Mouse (Mus musculus) liver, embryonic 11.5 days (tissue): ENCODE measurements at regions not wholly inside any gene's neighbourhood (a gene's known extent, or its start where the extent isn't known, plus 50 kb on each side); places are given as distances from the start of the nearest gene placed in this dataset.

Experiments used
- ATAC-seq: fragments of 200-750 bp; cut with Nextera tagmentation; replicated peaks from 2 replicates; pipeline ENCODE4 v1.8.0; 2017; ENCODE audit warnings: moderate number of reproducible peaks, mild to moderate bottlenecking, moderate TSS enrichment, moderate library complexity; ENCODE audit not compliant: low FRiP score
- DNase-seq: peaks from one replicate; pipeline ENCODE4 v3.0.0-alpha.2; 2017; ENCODE audit warnings: low spot score
- H3K27ac ChIP-seq: fragments of 300-500 bp; sonication (generic); 2 replicates; pipeline ENCODE4 v1.5.1; 2014; ENCODE audit warnings: mild to moderate bottlenecking, low read depth, low read length, control low read depth
- H3K27me3 ChIP-seq: fragments of 300-500 bp; sonication (generic); replicated peaks from 2 replicates; pipeline ENCODE4 v1.6.1; 2014; ENCODE audit warnings: low read length, mixed read lengths; ENCODE audit not compliant: control insufficient read depth, insufficient read depth
- H3K36me3 ChIP-seq: fragments of 300-500 bp; sonication (generic); 2 replicates; pipeline ENCODE4 v1.6.1; 2014; ENCODE audit warnings: mild to moderate bottlenecking, low read length, moderate library complexity, mixed read lengths; ENCODE audit not compliant: control insufficient read depth, insufficient read depth
- H3K4me1 ChIP-seq: fragments of 300-500 bp; sonication (generic); replicated peaks from 2 replicates; pipeline ENCODE4 v1.6.1; 2014; ENCODE audit warnings: low read length, mixed read lengths; ENCODE audit not compliant: control insufficient read depth, insufficient read depth
- H3K4me2 ChIP-seq: fragments of 300-500 bp; sonication (generic); 2 replicates; pipeline ENCODE4 v1.6.1; 2014; ENCODE audit warnings: mild to moderate bottlenecking, control low read depth, moderate library complexity
- H3K4me3 ChIP-seq: fragments of 300-500 bp; sonication (generic); 2 replicates; pipeline ENCODE4 v1.5.1; 2014; ENCODE audit warnings: low read depth, low read length, control low read depth
- H3K9ac ChIP-seq: fragments of 300-500 bp; sonication (generic); 2 replicates; pipeline ENCODE4 v1.6.1; 2014; ENCODE audit warnings: low read depth, low read length, control low read depth
- H3K9me3 ChIP-seq: fragments of 300-500 bp; sonication (generic); 2 replicates; pipeline ENCODE4 v1.6.1; 2016; ENCODE audit warnings: low read length, inconsistent platforms, mixed read lengths; ENCODE audit not compliant: control insufficient read depth
- WGBS: fragments of 180-500 bp; shearing (Covaris S2); extraction: QIAGEN DNeasy Blood & Tissue Kit; methylation state at CpG from one replicate; pipeline ENCODE4 v1.1.7; 2014; 5-methylcytosine and 5-hydroxymethylcytosine counted together

DNA sequence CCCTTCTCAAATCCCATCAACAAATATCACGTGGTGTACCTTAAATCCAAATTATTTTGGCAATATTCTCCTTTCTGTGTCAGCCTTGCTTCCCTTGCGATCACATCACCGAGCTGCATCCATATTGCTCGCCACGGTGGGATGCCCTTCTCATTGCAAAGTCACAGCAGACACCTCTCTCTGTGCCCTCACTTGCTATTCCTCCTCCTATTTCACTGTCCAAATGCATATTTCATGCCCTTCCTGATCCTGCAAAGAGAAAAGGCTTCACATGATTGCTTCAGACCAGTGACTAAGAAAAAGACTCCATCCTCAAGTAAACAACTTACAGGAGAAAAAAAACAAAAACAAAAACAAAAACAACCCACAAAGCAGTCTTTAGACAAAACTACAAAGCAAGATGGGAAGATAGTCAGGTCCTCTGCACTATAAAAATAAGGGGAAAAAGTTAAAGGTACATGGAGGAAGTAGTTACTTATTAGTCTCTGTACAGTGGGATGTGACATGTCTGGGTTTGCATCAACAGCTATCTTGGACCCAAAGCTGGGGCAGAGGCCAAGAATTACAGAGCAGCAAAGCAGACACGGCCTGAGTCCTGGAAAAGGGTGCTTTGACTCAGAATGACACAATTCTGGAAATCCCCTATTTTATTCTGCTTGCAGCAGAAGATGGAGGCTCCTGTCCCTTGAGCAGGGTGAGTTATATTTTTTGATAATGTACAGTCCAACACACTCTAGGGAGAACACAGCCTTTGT lies 349.3 kb downstream of the Zfp619 start:
- Histone ChIP-seq H3K9ac (no peak overlapping the region), H3K36me3 (no peaks in the 10 kb centered on the region), H3K9me3 (no peaks in the 10 kb centered on the region), H3K4me1 (no peaks in the 10 kb centered on the region), H3K4me3 (no peak overlapping the region), H3K4me2 (no peak overlapping the region), H3K27me3 (no peaks in the 10 kb centered on the region), H3K27ac (no peak overlapping the region)
- ATAC-seq (no peak), DNase-seq (no peak)
- WGBS = 71% methylated on average over 6 of the region's 6 CpGs

DNA sequence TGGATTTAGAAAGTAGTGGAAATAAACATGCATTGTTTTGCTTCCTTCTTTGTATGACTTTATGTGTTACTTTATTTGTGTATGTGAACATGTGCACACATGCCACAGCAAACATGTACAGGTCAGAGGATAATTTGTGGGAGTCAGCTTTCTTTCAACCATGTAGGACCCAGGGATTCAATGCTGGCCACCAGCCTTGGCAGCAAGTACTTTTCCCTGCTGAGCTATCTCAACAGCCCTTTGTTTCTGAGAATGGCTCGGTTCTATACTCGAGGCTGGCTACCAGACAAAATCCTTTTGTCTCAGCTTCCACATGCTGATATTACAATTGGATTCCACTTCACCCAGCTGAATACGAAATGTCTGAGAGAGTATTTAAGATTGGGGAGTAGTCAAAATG lies 349.9 kb downstream of the Zfp619 start:
- no peak overlapping the region for H3K4me2 ChIP-seq
- H3K36me3 ChIP-seq = no peaks in the 10 kb centered on the region
- DNase-seq (no peak), ATAC-seq (no peak)
- WGBS = 73% methylated on average over 3 of the region's 3 CpGs
- H3K9me3 ChIP-seq = no peaks in the 10 kb centered on the region
- no peak overlapping the region for H3K9ac ChIP-seq
- no peaks in the 10 kb centered on the region for H3K27me3 ChIP-seq
- H3K27ac ChIP-seq = no peak overlapping the region
- no peak overlapping the region for H3K4me3 ChIP-seq
- H3K4me1 ChIP-seq = no peaks in the 10 kb centered on the region

DNA sequence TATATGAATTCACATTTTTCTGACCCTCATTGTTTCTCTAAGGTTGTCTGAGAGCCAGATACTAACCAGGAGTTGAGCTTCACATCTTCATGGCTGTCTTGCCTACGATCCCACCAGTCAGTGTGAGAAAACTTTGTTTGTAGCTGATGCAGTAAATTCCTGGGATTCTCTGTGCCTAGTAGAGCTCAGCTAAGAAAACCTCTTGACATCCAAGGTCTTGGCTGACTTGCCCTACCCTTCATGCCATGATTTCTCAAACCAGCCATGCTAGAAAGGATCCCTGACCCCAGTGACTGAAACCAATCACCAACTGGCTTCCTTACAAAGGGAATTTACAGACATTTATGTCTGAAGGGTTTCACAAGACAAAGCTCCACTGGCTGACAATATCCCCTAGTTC lies 364.5 kb downstream of the Zfp619 start:
- H3K9me3 ChIP-seq = no peaks in the 10 kb centered on the region
- no peaks in the 10 kb centered on the region for H3K36me3 ChIP-seq
- H3K27ac ChIP-seq = no peak overlapping the region
- no peak overlapping the region for H3K4me3 ChIP-seq
- H3K4me1 ChIP-seq = no peaks in the 10 kb centered on the region
- WGBS = 65% methylated on average over 1 of the region's 1 CpGs
- H3K4me2 ChIP-seq = no peak overlapping the region
- DNase-seq = no peak
- H3K9ac ChIP-seq = no peak overlapping the region
- ATAC-seq = no peak
- no peaks in the 10 kb centered on the region for H3K27me3 ChIP-seq

DNA sequence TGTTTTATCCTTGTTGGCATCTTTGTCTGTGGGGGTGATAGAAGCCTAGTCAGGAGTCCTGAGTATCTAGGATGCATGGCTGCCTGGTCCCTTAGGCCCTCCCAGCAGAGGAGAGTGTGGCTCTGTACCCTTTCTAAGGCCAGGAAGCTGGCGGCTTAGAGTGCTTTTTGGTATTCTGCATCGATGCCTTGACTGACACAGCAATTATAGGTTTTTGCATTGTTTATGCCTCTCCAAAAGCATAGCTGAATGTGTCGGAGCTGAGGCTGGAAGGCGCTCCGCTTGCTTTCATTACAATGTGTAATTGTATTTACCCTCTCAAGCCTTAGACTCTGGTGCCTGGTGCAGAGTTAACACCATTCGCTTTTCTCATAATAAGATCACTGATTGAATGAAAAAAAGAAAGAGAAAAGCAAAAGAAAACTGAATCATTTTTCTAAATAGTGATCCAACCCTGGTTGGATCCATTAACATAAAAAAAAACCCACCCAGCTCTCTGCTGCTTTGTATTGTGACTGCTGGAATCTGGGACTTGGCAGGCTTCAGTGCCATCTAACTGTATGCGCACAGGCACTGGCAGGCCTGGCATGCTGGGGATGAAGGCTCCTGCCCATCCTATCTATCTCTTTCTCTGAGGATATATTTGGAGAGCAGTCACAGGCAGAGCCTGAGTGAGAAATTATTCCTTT lies 376.8 kb downstream of the Zfp619 start:
- no peaks in the 10 kb centered on the region for H3K9me3 ChIP-seq
- DNase-seq (no peak), ATAC-seq (no peak)
- WGBS = 89% methylated on average over 7 of the region's 7 CpGs
- no peaks in the 10 kb centered on the region for H3K27me3 ChIP-seq
- no peaks in the 10 kb centered on the region for H3K36me3 ChIP-seq
- no peak overlapping the region for H3K4me2 ChIP-seq
- H3K27ac ChIP-seq = no peak overlapping the region
- H3K9ac ChIP-seq = no peak overlapping the region
- H3K4me3 ChIP-seq = no peak overlapping the region
- no peaks in the 10 kb centered on the region for H3K4me1 ChIP-seq

DNA sequence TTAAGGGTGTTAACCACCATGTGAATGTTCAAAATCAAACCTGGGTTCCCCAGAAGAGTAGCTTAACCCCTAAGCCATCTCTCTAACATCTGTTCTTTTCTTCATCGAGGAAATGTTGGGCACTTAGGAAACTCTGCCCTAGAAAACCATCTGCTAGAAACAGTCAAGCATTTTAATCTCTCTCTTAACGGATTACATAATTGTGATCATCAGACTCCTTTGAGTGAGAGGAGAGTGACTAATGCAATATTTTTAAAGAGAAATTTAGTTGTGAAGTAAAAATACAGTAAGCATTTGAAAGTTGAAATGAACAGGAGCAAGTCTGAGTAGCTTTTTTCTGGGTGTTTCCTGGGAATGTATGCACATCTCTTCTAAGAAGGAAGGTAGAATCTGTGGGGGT lies 379.4 kb downstream of the Zfp619 start:
- no peak overlapping the region for H3K4me3 ChIP-seq
- H3K27me3 ChIP-seq = no peaks in the 10 kb centered on the region
- H3K36me3 ChIP-seq = no peaks in the 10 kb centered on the region
- no peak overlapping the region for H3K9ac ChIP-seq
- no peaks in the 10 kb centered on the region for H3K9me3 ChIP-seq
- H3K4me1 ChIP-seq = no peaks in the 10 kb centered on the region
- 68% methylated on average over 2 of the region's 2 CpGs for WGBS
- DNase-seq = no peak
- ATAC-seq = no peak
- no peak overlapping the region for H3K27ac ChIP-seq
- H3K4me2 ChIP-seq = no peak overlapping the region

DNA sequence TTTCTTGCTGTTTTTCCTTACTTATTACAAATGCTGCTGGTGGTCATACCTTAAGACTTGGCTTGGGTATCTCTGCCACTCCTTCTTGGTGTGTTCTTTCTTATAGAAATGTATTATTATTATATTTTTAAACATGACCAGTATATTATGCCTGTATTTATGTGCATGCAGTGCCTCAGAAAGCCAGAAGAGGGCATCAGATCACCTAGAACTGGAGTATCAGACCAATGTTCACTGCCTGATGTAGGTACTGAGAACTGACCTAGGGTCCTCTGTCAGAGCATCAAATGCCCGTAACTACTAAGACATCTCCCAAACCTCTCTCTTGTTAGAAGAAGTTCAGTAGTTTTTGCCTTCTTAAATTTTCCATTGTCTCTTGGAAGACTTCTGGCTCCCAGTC lies 380.7 kb downstream of the Zfp619 start:
- Histone ChIP-seq H3K4me3 (no peak overlapping the region), H3K27ac (no peak overlapping the region), H3K36me3 (no peaks in the 10 kb centered on the region), H3K4me2 (no peak overlapping the region), H3K27me3 (no peaks in the 10 kb centered on the region), H3K4me1 (no peaks in the 10 kb centered on the region), H3K9me3 (no peaks in the 10 kb centered on the region), H3K9ac (no peak overlapping the region)
- no peak for ATAC-seq
- WGBS = 97% methylated on average over 1 of the region's 1 CpGs
- DNase-seq = no peak

DNA sequence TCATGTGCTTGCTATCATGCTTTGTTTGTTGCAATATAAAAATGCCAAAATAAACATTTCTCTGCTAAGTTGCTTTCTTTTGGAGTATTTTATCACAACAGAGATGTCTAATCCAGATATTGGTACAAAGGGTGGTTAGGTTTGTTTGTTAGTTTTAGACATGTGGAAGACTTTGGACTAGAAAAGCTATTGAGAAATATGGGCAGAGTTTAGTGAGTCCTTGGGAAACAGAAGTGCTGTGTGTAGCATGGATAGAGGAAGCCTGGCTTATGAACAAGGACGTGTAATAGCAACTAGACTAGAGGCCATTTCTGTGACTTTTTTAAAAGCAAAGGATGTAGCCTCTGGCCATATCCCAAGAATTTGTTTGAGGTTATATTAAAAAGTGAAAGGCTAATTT lies 416.4 kb downstream of the Zfp619 start:
- H3K4me1 ChIP-seq = no peaks in the 10 kb centered on the region
- H3K4me3 ChIP-seq = no peak overlapping the region
- no peaks in the 10 kb centered on the region for H3K36me3 ChIP-seq
- DNase-seq = no peak
- H3K9ac ChIP-seq = no peak overlapping the region
- ATAC-seq = no peak
- H3K27me3 ChIP-seq = no peaks in the 10 kb centered on the region
- H3K9me3 ChIP-seq = no peaks in the 10 kb centered on the region
- no peak overlapping the region for H3K27ac ChIP-seq
- 75% methylated on average over 1 of the region's 1 CpGs for WGBS
- H3K4me2 ChIP-seq = no peak overlapping the region

DNA sequence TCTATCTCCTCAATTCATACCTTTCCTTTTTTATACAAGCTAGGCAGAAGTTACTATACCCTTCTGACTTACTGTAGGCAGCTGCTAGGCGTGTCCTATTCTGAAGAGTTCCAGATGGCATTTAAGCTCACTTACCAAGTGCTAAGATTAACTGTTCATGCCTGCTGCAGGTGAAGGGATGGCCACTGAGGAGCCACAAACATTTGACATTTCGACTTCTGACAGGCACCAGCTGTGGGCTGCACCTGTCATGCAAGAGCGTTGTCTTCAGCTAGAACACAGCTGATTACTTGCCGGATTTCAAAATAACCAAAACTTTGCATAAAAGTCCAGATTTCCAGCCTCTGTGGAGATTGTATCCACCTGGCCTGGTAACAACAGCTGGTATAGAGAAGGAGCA lies 419.7 kb downstream of the Zfp619 start:
- H3K27ac ChIP-seq = no peak overlapping the region
- no peak for DNase-seq
- H3K36me3 ChIP-seq = no peaks in the 10 kb centered on the region
- 75% methylated on average over 4 of the region's 4 CpGs for WGBS
- H3K4me1 ChIP-seq = no peaks in the 10 kb centered on the region
- no peak overlapping the region for H3K4me3 ChIP-seq
- no peak overlapping the region for H3K4me2 ChIP-seq
- H3K9ac ChIP-seq = no peak overlapping the region
- no peaks in the 10 kb centered on the region for H3K9me3 ChIP-seq
- ATAC-seq = no peak
- H3K27me3 ChIP-seq = no peaks in the 10 kb centered on the region

DNA sequence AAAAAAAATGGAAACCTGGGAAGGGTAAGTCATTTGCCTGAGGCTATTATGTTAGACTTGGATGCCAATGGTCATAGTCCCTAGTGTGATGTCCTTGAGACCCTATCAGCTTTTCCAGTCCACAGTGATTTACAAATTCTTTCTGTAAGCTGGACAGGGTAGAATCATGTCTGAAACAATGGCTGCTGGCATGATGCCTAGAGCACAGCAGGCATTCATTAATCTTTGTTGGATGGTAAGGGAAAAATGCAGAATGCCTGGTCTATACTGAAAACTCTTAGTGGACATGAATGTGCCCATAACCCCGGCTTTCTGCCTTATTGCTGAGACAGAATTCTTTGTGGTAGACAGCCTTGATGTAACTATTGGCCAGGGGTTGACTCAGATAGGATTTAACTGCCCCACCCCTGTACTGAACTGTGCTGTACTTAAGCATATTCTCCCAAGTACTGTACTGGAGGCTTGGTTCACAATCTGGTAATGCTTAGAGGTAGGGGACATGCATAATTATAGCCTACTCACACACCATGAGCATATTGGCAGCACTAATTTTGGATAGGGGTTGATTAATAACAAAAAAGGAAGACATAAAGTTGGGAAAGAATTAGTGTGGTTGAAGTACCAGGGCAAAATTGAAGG lies 424.8 kb downstream of the Zfp619 start:
- DNase-seq (no peak), ATAC-seq (no peak)
- Histone ChIP-seq H3K9ac (no peak overlapping the region), H3K4me2 (no peak overlapping the region), H3K36me3 (no peaks in the 10 kb centered on the region), H3K27ac (no peak overlapping the region), H3K4me1 (no peaks in the 10 kb centered on the region), H3K27me3 (no peaks in the 10 kb centered on the region), H3K9me3 (no peaks in the 10 kb centered on the region), H3K4me3 (no peak overlapping the region)
- WGBS = 75% methylated on average over 1 of the region's 1 CpGs
